Mouse (Mus musculus): Measurements from ENCODE around the gene Nat8. TPM values are rescaled to one million over a fixed set of nuclear protein-coding genes. Genes with fewer than 3 reads are reported as not detected.
"Not testable (repeated sequence)": the region's sequence is repeated elsewhere in the genome, so short reads cannot be mapped to it uniquely, and the experiment has no call there.

The Nat8 gene
- polyA plus RNA-seq, 1 experiment: not detected

DNA sequence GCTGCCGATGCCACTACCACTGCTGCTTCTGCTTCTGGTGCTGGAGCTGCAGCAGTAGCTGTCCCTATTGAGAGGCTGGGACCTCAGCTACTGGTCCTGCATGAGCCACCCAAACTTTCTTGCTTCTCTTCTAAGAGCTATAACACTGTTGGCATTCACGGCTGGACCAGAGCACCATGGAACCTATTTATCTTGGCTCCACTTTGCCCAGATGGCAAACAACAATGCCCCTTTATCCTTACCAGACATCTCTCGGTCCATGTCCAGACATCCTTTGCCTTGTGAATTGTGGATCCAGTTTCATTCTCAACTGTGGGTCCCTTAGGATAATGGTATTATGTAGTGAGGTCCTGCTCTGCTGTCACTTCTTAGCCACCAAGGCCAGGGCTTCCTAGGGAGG lies 29.4 kb upstream of the Nat8 start:
- H3K4me1 ChIP-seq (ENCODE audit: control insufficient read depth, insufficient read depth, low read length): peaks cover 9% of the 10 kb centered on the region
- H3K27ac ChIP-seq (ENCODE audit: insufficient read depth, low read depth, low read length): no peak overlapping the region
- no peak for TF ChIP-seq CTCF (IDR thresholded peaks at IDR 0.05; ENCODE audit: insufficient read depth, low read depth, low read length)
- no peak for TF ChIP-seq POLR2A (IDR thresholded peaks at IDR 0.05; ENCODE audit: insufficient read depth, low read depth, low read length)
- no peak overlapping the region for H3K4me3 ChIP-seq (ENCODE audit: insufficient read depth, low read depth, low read length)
- WGBS: 74% methylated on average over 3 of the region's 3 CpGs

DNA sequence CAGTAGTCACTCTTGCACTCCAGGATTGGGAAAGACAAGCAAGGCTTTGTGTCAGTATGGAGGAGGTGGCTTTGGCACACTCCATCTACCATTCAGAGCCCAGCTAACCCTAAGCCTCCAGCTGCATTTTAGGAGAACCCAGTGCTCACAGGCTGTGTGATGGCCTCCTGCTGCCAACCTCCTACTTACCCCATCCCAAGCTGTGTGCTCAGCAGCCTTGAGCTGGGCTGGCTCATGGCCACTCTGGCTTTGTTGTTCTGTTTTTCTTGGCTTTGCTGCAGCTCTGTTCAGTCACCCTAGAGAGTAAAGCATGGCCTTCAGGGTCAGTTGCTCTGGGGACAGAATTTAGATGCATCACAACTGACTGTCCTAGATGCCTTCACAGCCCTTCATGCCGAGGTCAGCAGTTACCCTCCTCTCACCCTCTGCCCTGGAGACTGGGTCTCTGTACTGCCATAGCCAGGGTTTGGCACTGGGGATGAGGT lies 24.4 kb upstream of the Nat8 start:
- H3K4me1 ChIP-seq (ENCODE audit: control insufficient read depth, insufficient read depth, low read length): peaks cover 10% of the 10 kb centered on the region
- H3K4me3 ChIP-seq (ENCODE audit: insufficient read depth, low read depth, low read length): no peak overlapping the region
- 32% methylated on average over 1 of the region's 1 CpGs for WGBS
- H3K27ac ChIP-seq (ENCODE audit: insufficient read depth, low read depth, low read length): peak overlapping the region; percentile 59; the same call in 1 of the 2 replicates
- TF ChIP-seq POLR2A (IDR thresholded peaks at IDR 0.05; ENCODE audit: insufficient read depth, low read depth, low read length) (no peak), CTCF (IDR thresholded peaks at IDR 0.05; ENCODE audit: insufficient read depth, low read depth, low read length) (no peak)

DNA sequence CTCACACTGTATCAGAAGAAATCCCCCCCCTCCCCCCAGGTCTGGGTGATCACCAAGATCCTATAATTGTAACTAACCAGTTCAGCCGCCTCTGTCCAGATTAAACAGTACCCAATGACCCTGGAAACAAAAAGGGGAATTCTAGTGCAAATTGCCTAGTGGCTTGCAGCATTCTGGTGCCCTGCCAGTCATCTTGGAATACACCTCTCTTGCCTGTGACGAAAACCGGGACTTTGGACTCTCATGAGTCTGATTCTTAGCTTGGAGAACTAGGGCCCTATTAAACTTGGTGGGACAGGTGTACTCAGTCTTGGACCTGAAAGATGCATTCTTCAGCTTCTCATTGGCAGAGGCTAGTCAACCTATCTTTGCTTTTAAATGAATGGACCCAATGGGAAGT lies 21.6 kb upstream of the Nat8 start:
- Histone ChIP-seq H3K4me3 (ENCODE audit: insufficient read depth, low read depth, low read length) (no peak overlapping the region), H3K27ac (ENCODE audit: insufficient read depth, low read depth, low read length) (no peak overlapping the region), H3K4me1 (ENCODE audit: control insufficient read depth, insufficient read depth, low read length) (peaks cover 14% of the 10 kb centered on the region)
- no peak for TF ChIP-seq POLR2A (IDR thresholded peaks at IDR 0.05; ENCODE audit: insufficient read depth, low read depth, low read length)
- 50% methylated on average over 3 of the region's 3 CpGs for WGBS

DNA sequence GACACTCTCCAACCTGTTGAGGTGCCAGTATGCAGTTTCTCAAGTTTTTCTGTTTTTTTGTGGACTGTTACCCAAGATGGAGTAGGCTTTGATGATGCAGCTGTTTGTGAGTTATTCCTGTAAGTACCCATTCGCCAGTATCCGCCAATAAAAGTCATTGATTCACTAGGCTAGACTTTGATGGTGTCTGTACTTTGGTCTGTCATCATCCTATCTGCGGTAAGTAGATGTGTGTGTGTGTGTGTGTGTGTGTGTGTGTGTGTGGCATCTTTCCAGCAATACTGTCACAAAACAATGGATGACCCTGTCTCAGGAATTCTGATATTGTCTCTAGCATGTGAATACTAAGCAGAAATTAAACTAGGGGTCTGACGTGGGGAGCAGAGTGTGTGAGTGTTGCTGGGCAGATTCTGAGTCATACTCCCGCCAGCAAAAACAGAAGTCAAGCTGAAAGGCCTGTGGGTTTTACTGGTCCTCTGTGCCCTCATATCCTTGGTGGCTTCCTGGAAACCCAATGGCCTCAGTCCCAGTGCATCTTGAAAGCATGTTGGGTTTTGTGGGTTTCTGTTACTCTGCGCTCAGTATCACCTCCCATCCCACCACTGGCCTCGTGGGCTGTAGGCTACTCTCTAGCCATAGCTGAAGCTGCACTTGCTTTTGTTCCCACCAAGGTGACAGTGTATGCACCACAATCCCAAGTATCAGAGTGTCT lies 19.3 kb upstream of the Nat8 start:
- TF ChIP-seq CTCF (IDR thresholded peaks at IDR 0.05; ENCODE audit: insufficient read depth, low read depth, low read length): no peak
- no peak for TF ChIP-seq POLR2A (IDR thresholded peaks at IDR 0.05; ENCODE audit: insufficient read depth, low read depth, low read length)
- 93% methylated on average over 7 of the region's 7 CpGs for WGBS
- no peak overlapping the region for H3K27ac ChIP-seq (ENCODE audit: insufficient read depth, low read depth, low read length)
- H3K4me3 ChIP-seq (ENCODE audit: insufficient read depth, low read depth, low read length): no peak overlapping the region
- peaks cover 5% of the 10 kb centered on the region; the same call in 1 of the 2 replicates for H3K4me1 ChIP-seq (ENCODE audit: control insufficient read depth, insufficient read depth, low read length)

DNA sequence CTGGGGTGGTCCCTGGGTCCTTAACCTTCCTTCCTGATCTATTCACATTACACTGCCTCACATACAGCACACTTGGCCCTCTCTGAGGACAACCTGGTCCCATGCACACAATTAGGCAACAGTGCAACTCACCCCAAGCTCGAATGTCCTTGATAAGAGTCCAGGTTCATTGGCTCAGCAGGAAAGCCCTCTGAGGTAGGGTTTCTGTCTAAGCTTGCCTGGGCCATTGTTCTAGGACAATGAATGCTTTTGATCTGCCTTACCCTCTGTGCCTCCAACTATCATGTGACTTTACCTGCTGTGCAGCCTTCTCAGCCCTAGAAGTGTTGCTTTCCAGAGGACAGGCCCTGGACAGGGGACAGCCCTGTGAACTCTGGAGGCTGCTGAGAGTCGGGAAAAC lies 17.4 kb upstream of the Nat8 start:
- no peak overlapping the region for H3K27ac ChIP-seq (ENCODE audit: insufficient read depth, low read depth, low read length)
- H3K4me1 ChIP-seq (ENCODE audit: control insufficient read depth, insufficient read depth, low read length): peaks cover 3% of the 10 kb centered on the region; the same call in 1 of the 2 replicates
- no peak for TF ChIP-seq POLR2A (IDR thresholded peaks at IDR 0.05; ENCODE audit: insufficient read depth, low read depth, low read length)
- TF ChIP-seq CTCF (IDR thresholded peaks at IDR 0.05; ENCODE audit: insufficient read depth, low read depth, low read length): no peak
- WGBS: 42% methylated on average over 2 of the region's 2 CpGs
- no peak overlapping the region for H3K4me3 ChIP-seq (ENCODE audit: insufficient read depth, low read depth, low read length)

DNA sequence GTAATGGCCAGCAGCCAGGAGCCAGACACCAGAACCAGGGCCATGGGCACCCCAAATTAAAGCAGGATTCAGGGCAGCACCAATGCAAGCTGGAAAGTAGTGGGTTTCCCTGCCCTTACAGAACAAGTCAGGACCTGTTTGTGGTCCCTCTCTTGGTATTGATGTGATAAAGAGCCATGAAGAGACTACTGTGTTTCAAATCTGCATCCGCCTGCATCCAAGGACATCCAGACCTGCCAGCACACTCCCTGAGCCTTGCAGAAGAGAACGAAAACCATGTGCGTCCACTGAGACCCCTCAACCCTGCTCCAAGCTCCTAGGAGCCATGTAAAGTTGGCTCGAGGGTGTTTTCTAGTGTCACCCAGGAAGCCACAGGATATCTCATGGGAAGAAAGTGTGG lies 16.3 kb upstream of the Nat8 start:
- Histone ChIP-seq H3K4me3 (ENCODE audit: insufficient read depth, low read depth, low read length) (no peak overlapping the region), H3K27ac (ENCODE audit: insufficient read depth, low read depth, low read length) (no peak overlapping the region), H3K4me1 (ENCODE audit: control insufficient read depth, insufficient read depth, low read length) (peaks cover 3% of the 10 kb centered on the region; the same call in 1 of the 2 replicates)
- no peak for TF ChIP-seq POLR2A (IDR thresholded peaks at IDR 0.05; ENCODE audit: insufficient read depth, low read depth, low read length)
- TF ChIP-seq CTCF (IDR thresholded peaks at IDR 0.05; ENCODE audit: insufficient read depth, low read depth, low read length): no peak
- 94% methylated on average over 4 of the region's 4 CpGs for WGBS

DNA sequence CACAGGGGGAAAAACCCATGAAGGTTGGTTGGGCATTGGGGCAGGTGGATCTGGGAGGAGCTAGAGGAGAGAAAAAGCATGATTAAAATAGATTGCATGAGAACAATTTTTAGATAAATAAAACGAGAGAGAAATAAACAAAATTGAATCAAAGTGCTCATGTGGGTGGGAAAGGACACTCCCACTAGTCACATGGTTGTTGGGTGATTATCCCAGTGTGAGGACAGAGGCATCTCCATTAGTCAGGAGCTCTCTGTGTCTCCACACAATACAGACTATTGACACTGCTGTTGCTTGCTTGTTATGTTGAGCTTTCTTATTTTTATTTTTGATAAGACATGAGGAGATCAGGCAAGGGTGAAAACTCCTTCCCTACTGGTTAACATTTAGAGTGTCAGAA lies 15.0 kb upstream of the Nat8 start:
- Histone ChIP-seq H3K4me3 (ENCODE audit: insufficient read depth, low read depth, low read length) (no peak overlapping the region), H3K27ac (ENCODE audit: insufficient read depth, low read depth, low read length) (no peak overlapping the region), H3K4me1 (ENCODE audit: control insufficient read depth, insufficient read depth, low read length) (peaks cover 3% of the 10 kb centered on the region; the same call in 1 of the 2 replicates)
- WGBS: 12% methylated on average over 1 of the region's 1 CpGs
- TF ChIP-seq POLR2A (IDR thresholded peaks at IDR 0.05; ENCODE audit: insufficient read depth, low read depth, low read length) (no peak), CTCF (IDR thresholded peaks at IDR 0.05; ENCODE audit: insufficient read depth, low read depth, low read length) (no peak)

DNA sequence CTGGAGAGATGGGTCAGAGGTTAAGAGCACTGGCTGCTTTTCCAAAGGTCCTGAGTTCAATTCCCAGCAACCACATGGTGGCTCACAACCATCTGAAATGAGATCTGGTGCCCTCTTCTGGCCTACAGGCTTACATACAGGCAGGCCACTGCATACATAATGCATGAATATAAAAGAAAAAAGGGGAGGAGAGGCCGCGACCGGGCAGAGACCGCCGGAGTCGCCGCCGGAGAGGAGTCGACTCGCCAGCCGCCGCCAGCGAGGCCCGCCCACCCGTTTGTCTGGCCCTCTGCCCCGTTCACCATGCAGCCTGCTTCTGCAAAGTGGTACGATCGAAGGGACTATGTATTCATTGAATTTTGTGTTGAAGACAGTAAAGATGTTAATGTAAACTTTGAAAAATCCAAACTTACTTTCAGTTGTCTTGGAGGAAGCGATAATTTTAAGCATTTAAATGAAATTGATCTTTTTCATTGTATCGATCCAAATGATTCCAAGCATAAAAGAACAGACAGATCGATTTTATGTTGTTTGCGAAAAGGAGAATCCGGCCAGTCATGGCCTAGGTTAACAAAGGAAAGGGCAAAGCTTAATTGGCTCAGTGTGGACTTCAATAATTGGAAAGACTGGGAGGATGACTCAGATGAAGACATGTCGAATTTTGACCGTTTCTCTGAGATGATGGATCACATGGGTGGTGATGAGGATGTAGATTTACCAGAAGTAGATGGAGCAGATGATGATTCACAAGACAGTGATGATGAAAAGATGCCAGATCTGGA lies 12.0 kb upstream of the Nat8 start:
- not testable (repeated sequence) for H3K4me3 ChIP-seq (ENCODE audit: insufficient read depth, low read depth, low read length); H3K27ac ChIP-seq (ENCODE audit: insufficient read depth, low read depth, low read length); H3K4me1 ChIP-seq (ENCODE audit: control insufficient read depth, insufficient read depth, low read length)
- WGBS: 82% methylated on average over 25 of the region's 25 CpGs

DNA sequence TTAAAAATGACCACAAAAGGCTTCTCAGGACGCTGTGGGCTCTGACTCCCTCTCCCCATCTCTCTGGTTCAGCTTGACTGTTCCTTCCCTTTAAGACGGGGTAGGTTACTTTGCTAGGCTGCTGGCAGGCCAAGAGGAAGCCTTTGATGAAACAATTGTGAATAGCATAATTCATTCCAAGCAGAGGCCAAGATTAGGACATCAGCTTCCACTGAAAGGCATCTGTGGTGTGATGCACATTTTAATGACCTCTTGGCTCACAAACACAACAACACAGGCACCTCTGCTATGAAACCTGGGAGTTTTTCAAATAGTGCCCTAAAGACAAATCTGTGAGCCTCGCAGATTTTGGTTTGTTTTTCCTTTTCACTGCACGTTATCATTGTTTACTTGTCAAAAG lies 8.1 kb upstream of the Nat8 start:
- Histone ChIP-seq H3K4me1 (ENCODE audit: control insufficient read depth, insufficient read depth, low read length) (no peaks in the 10 kb centered on the region), H3K27ac (ENCODE audit: insufficient read depth, low read depth, low read length) (no peak overlapping the region), H3K4me3 (ENCODE audit: insufficient read depth, low read depth, low read length) (no peak overlapping the region)
- TF ChIP-seq CTCF (IDR thresholded peaks at IDR 0.05; ENCODE audit: insufficient read depth, low read depth, low read length): no peak
- TF ChIP-seq POLR2A (IDR thresholded peaks at IDR 0.05; ENCODE audit: insufficient read depth, low read depth, low read length): no peak
- WGBS: 45% methylated on average over 4 of the region's 4 CpGs

All from olfactory bulb, adult 2 months (tissue).